Mouse (Mus musculus): ENCODE data around the gene Ube2i.

DNA sequence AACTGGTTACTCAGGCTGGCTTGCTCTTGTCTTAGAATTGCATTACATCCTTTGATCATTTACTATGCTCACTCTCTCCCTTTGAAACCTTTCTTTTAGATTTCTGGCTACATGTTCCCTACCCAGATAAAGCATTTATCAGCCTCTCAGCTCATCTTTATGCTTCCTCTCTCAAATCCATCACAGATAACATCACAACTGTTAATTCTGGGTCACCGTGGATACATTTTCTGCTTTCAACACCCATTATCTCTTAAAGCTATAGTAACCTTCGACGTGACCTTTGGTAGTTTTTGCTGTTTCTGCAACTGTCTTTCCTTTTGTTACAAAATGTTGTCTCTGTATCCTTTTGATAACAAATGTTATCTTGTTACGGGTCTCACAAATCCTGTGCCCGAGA is 19.1 kb upstream of the Ube2i start:
- TF ChIP-seq E2F4 (IDR thresholded peaks at IDR 0.05; ENCODE audit: insufficient read depth) (no peak), TCF12 (IDR thresholded peaks at IDR 0.05; ENCODE audit: insufficient read depth, poor library complexity, severe bottlenecking) (no peak), MYOD1 (IDR thresholded peaks at IDR 0.05; ENCODE audit: control insufficient read depth in 1 of 3, insufficient read length in 2 of 3, low read depth in 2 of 3) (no peak), POLR2A (IDR thresholded peaks at IDR 0.05; ENCODE audit: insufficient read length, low read depth) (no peak), POLR2AphosphoS2 (IDR thresholded peaks at IDR 0.05; ENCODE audit: insufficient read length, low read depth) (no peak), MAX (IDR thresholded peaks at IDR 0.05; ENCODE audit: low read depth) (no peak), USF1 (IDR thresholded peaks at IDR 0.05; ENCODE audit: low read depth) (no peak), MYOG (IDR thresholded peaks at IDR 0.05; ENCODE audit: control insufficient read depth in 1 of 3, insufficient read depth in 1 of 3, insufficient read length in 2 of 3, low read depth in 2 of 3) (no peak), CEBPB (IDR thresholded peaks at IDR 0.05; ENCODE audit: insufficient read depth, poor library complexity, severe bottlenecking) (no peak), REST (IDR thresholded peaks at IDR 0.05; ENCODE audit: insufficient read depth, insufficient read length) (no peak)

Data from myocyte (in vitro differentiated cells).